In genomic region chr10:98913961-98914809, GRCm38 (mm10) we compare ENCODE assay signal across 8 mouse cellular contexts. TPM values are rescaled to one million over a fixed set of nuclear protein-coding genes. Genes with fewer than 3 reads are reported as not detected.
DNase-seq lines count a peak whose midpoint lies in the region; ATAC-seq lines count a peak whose summit lies in the region.

Atp2b1 (plus strand) TSS chr10:98914406.

- no peaks in the 10 kb centered on the region for H3K27me3 ChIP-seq in heart, embryonic 14.5 days (ENCODE audit: control insufficient read depth, insufficient read depth, low read length)
- H3K27me3 ChIP-seq in liver, embryonic 13.5 days = no peaks in the 10 kb centered on the region
- H3K27me3 ChIP-seq in stomach, embryonic 16.5 days (ENCODE audit: control insufficient read depth, insufficient read depth, low read length) = no peaks in the 10 kb centered on the region

- peak within 1 kb of the TSS; percentile 94 for H3K9ac ChIP-seq in heart, embryonic 14.5 days (ENCODE audit: low read length)
- peak within 1 kb of the TSS; percentile 98 for H3K9ac ChIP-seq in liver, embryonic 13.5 days
- H3K9ac ChIP-seq in stomach, embryonic 16.5 days (ENCODE audit: low read length) = peak within 1 kb of the TSS; percentile 96

- DNase-seq in CD4-positive, CD25-positive, alpha-beta regulatory T cell, adult 2 months (ENCODE audit: low read depth, low spot score) = peak; percentile 98
- peak; percentile 85 for DNase-seq in fibroblast of lung, adult 2 months (ENCODE audit: low read depth)
- peak; percentile 97 for DNase-seq in kidney, postnatal 14 days
- DNase-seq in liver, embryonic 13.5 days = peak; percentile 88
- DNase-seq in neural tube, embryonic 10.5 days (ENCODE audit: extremely low spot score, low spot score) = peak; percentile 95

- WGBS in heart, embryonic 14.5 days = under 1% methylated on average over 68 of the region's 120 CpGs
- WGBS in liver, embryonic 13.5 days (ENCODE audit: insufficient replicate concordance) = under 1% methylated on average over 101 of the region's 120 CpGs
- under 1% methylated on average over 78 of the region's 120 CpGs for WGBS in stomach, embryonic 16.5 days

- ATAC-seq in heart, embryonic 14.5 days (ENCODE audit: insufficient number of reproducible peaks, insufficient read depth, low FRiP score, low read depth) = peak; percentile 93
- ATAC-seq in liver, embryonic 13.5 days (ENCODE audit: low read depth) = peak; percentile 85
- ATAC-seq in stomach, embryonic 16.5 days (ENCODE audit: insufficient read depth, low FRiP score) = peak; percentile 95

- H3K4me2 ChIP-seq in heart, embryonic 14.5 days (ENCODE audit: low read length) = peak within 1 kb of the TSS; percentile 88
- H3K4me2 ChIP-seq in liver, embryonic 13.5 days = peak within 1 kb of the TSS; percentile 99
- H3K4me2 ChIP-seq in stomach, embryonic 16.5 days (ENCODE audit: low read depth, low read length) = peak within 1 kb of the TSS; percentile 89

- H3K9me3 ChIP-seq in heart, embryonic 14.5 days (ENCODE audit: control insufficient read depth, low read length) = no peaks in the 10 kb centered on the region
- H3K9me3 ChIP-seq in liver, embryonic 13.5 days (replicated peaks) = no peaks in the 10 kb centered on the region
- no peaks in the 10 kb centered on the region for H3K9me3 ChIP-seq in stomach, embryonic 16.5 days (replicated peaks; ENCODE audit: control insufficient read depth, low read length)

- no peaks in the 10 kb centered on the region for H3K4me1 ChIP-seq in brown adipose tissue, adult 24 weeks (ENCODE audit: control insufficient read depth, insufficient read depth, insufficient read length, low read length)
- peaks cover 2 to 11% of the 10 kb centered on the region in 2 experiments for H3K4me1 ChIP-seq in heart, embryonic 14.5 days (ENCODE audit: control insufficient read depth in 2 of 2, insufficient read depth in 2 of 2, low read length in 2 of 2)
- H3K4me1 ChIP-seq in liver, embryonic 13.5 days (replicated peaks) = peaks cover 29% of the 10 kb centered on the region
- H3K4me1 ChIP-seq in stomach, embryonic 16.5 days (ENCODE audit: control insufficient read depth, insufficient read depth, low read length) = peaks cover 7% of the 10 kb centered on the region; the same call in 1 of the 2 replicates

- peak within 1 kb of the TSS; percentile 99 for H3K4me3 ChIP-seq in brown adipose tissue, adult 24 weeks (ENCODE audit: insufficient read depth, low read depth, low read length)
- H3K4me3 ChIP-seq in heart, embryonic 14.5 days (ENCODE audit: control insufficient read depth in 1 of 2, insufficient read depth in 1 of 2, low read depth in 1 of 2, low read length in 2 of 2) = peak within 1 kb of the TSS; percentile 70 to 97
- H3K4me3 ChIP-seq in liver, embryonic 13.5 days (replicated peaks) = peak within 1 kb of the TSS; percentile 99
- H3K4me3 ChIP-seq in stomach, embryonic 16.5 days (replicated peaks; ENCODE audit: low read length) = peak within 1 kb of the TSS; percentile 96

- no peaks in the 10 kb centered on the region for H3K36me3 ChIP-seq in heart, embryonic 14.5 days (ENCODE audit: control insufficient read depth, insufficient read depth, low read length)
- no peaks in the 10 kb centered on the region for H3K36me3 ChIP-seq in liver, embryonic 13.5 days
- no peaks in the 10 kb centered on the region for H3K36me3 ChIP-seq in stomach, embryonic 16.5 days (ENCODE audit: control insufficient read depth, insufficient read depth, low read length)

- H3K27ac ChIP-seq in brown adipose tissue, adult 24 weeks (replicated peaks; ENCODE audit: low read depth, low read length) = peak within 1 kb of the TSS; percentile 96
- H3K27ac ChIP-seq in heart, embryonic 14.5 days (replicated peaks in 1 of 2; ENCODE audit: control insufficient read depth in 1 of 2, insufficient read depth in 1 of 2, low read depth in 2 of 2, low read length in 2 of 2) = peak within 1 kb of the TSS; percentile 96 to 99
- H3K27ac ChIP-seq in liver, embryonic 13.5 days = peak within 1 kb of the TSS; percentile 99
- peak within 1 kb of the TSS; percentile 100 for H3K27ac ChIP-seq in stomach, embryonic 16.5 days (ENCODE audit: low read length)

RNA-seq across cellular contexts. Expression of gene Atp2b1, which starts in this region (rescaled TPM):
- 13.2 and 14.9 TPM in 2 replicates for polyA plus RNA-seq in brown adipose tissue, adult 24 weeks (2012; ENCODE audit: insufficient read depth, insufficient read length, missing spikeins)
- 86.3 and 86.4 TPM in 2 replicates for polyA plus RNA-seq in heart, embryonic 14.5 days (2014; fragmentation: Nextera tagmentation; extraction: Ambion mirVana)
- 38.1 and 43.9 TPM in 2 replicates for polyA plus RNA-seq in liver, embryonic 13.5 days (2015; fragmentation: Nextera tagmentation; extraction: Ambion mirVana)
- 119 and 122 TPM in 2 replicates for polyA plus RNA-seq in stomach, embryonic 16.5 days (2015; fragmentation: Nextera tagmentation; extraction: Ambion mirVana)

Comparison
In these comparisons a context has a peak if more than half of its experiments do, and no peak if none do; other contexts are left out.
1. Peak in every context shown above with its lines: DNase-seq, ATAC-seq, H3K4me3 ChIP-seq and H3K27ac ChIP-seq.